Mouse (Mus musculus): Measurements from ENCODE around the gene Lhpp. TPM values are rescaled to one million over a fixed set of nuclear protein-coding genes. Genes with fewer than 3 reads are reported as not detected.

Lhpp gene
- polyA plus RNA-seq, 1 experiment from 2014 or later: 21.0 TPM

DNA sequence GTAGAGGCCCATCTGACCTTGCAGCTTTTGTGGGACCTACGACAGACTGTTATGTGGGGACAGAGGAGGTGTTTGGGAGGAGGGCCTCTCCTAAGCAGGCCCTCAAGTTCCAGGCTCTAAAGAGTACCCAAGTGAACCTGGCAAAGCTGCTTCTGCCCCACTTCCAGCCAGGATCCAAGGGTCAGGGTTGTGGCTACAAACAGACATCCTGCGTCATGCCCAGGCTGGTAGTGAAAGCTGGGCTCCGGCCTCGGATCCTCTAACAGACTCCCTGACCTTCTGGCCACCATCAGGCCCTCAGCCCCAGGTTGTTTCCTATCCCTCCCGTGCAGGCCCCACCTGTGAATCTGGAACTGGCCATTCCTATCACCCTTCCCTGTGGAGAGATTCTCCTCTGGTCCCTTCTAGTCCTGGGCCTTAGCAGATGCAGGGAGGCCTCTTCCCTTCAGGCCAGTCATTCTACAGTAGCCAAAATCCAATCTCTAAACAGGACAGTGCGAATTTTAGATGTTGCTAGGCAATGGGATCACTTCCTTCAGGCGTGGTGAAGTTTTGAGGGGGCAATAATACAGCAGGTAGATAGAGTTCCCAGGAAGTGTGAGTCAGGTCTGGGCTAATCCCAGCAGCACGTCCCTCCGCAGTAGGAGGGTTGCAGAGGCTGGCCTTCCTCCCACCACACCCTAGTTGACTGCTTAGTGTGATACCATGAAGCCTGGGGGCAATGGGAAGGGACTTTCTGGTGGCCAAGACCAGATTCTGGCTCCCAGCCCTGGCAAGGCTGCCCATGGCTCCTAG is 93.3 kb downstream of the Lhpp start:
- H3K27me3 ChIP-seq: no peaks in the 10 kb centered on the region
- no peaks in the 10 kb centered on the region for H3K36me3 ChIP-seq
- no peak overlapping the region for H3K4me3 ChIP-seq (replicated peaks)
- no peak overlapping the region for H3K9ac ChIP-seq (replicated peaks)
- 87% methylated on average over 9 of the region's 9 CpGs for WGBS
- ATAC-seq: no peak
- no peak overlapping the region for H3K27ac ChIP-seq
- H3K4me2 ChIP-seq (replicated peaks): no peak overlapping the region
- no peaks in the 10 kb centered on the region for H3K4me1 ChIP-seq (replicated peaks)
- no peaks in the 10 kb centered on the region for H3K9me3 ChIP-seq

DNA sequence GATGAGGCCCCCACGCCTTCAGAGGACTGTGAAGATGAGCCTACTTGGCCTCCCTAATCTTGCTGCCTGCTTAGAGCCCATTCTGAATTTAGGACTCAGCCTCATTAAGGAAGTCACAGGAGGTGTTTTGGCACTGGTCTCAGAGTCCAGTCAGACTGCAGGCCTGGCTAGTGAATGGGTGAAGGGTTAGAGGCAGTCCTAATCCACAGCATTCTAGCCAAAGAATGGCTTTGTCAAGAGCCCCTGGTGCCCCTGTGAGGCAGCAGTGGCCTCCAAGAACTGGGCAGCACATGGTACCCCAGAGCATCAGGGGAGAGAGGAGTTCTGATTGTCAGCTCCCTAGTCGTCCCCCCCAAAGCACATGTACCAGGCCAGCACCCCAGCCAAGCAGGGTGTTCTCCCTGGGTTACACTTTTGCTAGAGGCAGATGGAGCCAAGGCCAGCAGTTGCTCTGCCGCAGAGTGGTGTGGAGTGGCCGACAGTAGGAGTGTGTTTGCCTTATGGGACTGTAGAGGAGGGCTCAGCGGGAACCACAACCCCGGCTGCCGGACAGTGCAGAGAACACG is 94.0 kb downstream of the Lhpp start:
- no peak overlapping the region for H3K4me2 ChIP-seq (replicated peaks)
- no peak for ATAC-seq
- H3K9ac ChIP-seq (replicated peaks): no peak overlapping the region
- no peak overlapping the region for H3K27ac ChIP-seq
- H3K4me3 ChIP-seq (replicated peaks): no peak overlapping the region
- H3K27me3 ChIP-seq: no peaks in the 10 kb centered on the region
- no peaks in the 10 kb centered on the region for H3K36me3 ChIP-seq
- 93% methylated on average over 8 of the region's 8 CpGs for WGBS
- no peaks in the 10 kb centered on the region for H3K4me1 ChIP-seq (replicated peaks)
- no peaks in the 10 kb centered on the region for H3K9me3 ChIP-seq

DNA sequence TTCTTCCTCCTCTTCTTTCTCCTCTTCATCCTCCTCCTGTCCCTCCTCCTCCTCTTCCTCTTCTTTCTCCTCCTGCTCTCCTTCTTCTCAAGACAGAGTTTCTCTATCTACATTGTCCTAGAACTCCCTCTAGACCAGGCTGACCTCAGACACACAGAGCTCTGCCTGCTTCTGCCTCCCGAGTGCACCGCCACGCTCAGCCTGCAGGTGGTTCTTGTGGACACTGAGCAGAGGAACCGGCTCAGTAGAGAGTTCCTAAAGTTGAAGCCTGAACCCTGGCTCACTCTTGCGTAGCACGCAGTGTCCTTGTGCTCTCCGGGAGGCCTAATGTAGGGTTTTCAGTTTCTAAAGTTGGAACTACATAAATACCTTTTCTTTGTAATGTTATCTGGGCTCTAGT is 94.7 kb downstream of the Lhpp start:
- ATAC-seq: no peak
- no peaks in the 10 kb centered on the region for H3K4me1 ChIP-seq (replicated peaks)

DNA sequence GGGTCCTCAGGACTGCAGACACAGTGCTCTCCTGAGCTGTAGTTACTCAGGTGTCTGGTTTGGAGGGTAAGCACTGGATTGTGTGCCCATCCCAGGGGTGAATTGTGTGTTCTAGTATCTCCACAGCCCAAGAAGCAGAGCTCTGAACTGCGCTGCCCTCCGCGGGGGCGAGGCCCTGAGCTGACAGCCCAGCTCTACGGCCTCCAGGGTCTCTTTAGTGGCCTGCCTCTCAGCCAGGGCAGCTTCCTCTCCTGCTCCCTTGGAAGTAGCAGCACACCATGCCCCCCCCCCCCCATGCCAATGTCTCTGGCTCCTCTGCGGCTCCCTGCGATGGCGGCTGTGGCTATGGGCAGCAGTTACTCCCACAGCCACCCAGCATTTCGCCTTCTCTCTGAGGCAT is 101.1 kb downstream of the Lhpp start:
- H3K4me3 ChIP-seq (replicated peaks): no peak overlapping the region
- H3K36me3 ChIP-seq: peaks cover 26% of the 10 kb centered on the region
- 0 out of 2 replicates have a peak overlapping the region, but pooled peaks have one; percentile 37 for H3K9ac ChIP-seq (replicated peaks)
- H3K4me2 ChIP-seq (replicated peaks): no peak overlapping the region
- no peaks in the 10 kb centered on the region for H3K27me3 ChIP-seq
- no peak overlapping the region for H3K27ac ChIP-seq
- WGBS: 89% methylated on average over 9 of the region's 9 CpGs
- H3K9me3 ChIP-seq: no peaks in the 10 kb centered on the region
- no peak for ATAC-seq
- H3K4me1 ChIP-seq (replicated peaks): peaks cover 36% of the 10 kb centered on the region

More for the DNA sequence above, 94.7 kb downstream of the Lhpp start:
- no peak overlapping the region for H3K4me2 ChIP-seq (replicated peaks)
- H3K4me3 ChIP-seq (replicated peaks): no peak overlapping the region
- no peaks in the 10 kb centered on the region for H3K27me3 ChIP-seq
- no peaks in the 10 kb centered on the region for H3K9me3 ChIP-seq
- H3K36me3 ChIP-seq: no peaks in the 10 kb centered on the region
- no peak overlapping the region for H3K9ac ChIP-seq (replicated peaks)
- no peak overlapping the region for H3K27ac ChIP-seq
- WGBS: 88% methylated on average over 7 of the region's 7 CpGs

DNA sequence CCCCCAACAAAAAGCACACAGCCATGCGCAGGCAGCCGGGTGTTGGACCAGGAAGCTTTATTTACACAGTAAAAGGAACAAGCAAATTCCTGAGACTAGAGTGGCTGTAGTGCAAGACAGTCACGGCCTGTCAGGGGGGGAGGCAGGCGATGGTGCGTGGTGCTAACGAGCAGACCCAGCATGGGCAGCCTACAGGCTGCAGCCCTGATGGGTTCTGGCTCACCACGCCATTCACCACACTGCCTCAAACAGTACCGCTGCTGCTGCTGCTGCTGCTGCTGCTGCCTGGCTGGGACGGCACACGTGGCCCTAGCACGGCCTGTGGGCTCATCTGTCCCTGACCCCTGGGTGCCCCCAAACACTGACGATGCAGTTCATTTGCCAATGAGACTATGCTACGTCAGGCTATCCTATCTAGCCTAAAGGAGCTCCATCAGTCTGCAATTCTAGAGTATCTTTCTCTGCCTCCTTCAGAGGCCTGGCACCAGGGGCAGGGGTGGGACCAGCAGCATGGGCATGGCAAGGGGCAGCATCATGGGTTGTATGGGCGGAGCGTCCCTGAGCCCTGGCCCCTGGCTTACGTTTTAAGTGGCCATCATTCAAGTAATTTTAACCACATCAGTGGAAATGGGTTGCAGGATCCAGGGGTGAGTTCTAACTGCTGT is 101.7 kb downstream of the Lhpp start:
- H3K36me3 ChIP-seq: peaks cover 26% of the 10 kb centered on the region
- 53% methylated on average over 16 of the region's 16 CpGs for WGBS
- H3K4me3 ChIP-seq (replicated peaks): no peak overlapping the region
- H3K27ac ChIP-seq: no peak overlapping the region
- ATAC-seq: peak; percentile 59
- peaks cover 36% of the 10 kb centered on the region for H3K4me1 ChIP-seq (replicated peaks)
- no peak overlapping the region for H3K4me2 ChIP-seq (replicated peaks)
- H3K9me3 ChIP-seq: no peaks in the 10 kb centered on the region
- 0 out of 2 replicates have a peak overlapping the region, but pooled peaks have one; percentile 37 for H3K9ac ChIP-seq (replicated peaks)
- no peaks in the 10 kb centered on the region for H3K27me3 ChIP-seq

DNA sequence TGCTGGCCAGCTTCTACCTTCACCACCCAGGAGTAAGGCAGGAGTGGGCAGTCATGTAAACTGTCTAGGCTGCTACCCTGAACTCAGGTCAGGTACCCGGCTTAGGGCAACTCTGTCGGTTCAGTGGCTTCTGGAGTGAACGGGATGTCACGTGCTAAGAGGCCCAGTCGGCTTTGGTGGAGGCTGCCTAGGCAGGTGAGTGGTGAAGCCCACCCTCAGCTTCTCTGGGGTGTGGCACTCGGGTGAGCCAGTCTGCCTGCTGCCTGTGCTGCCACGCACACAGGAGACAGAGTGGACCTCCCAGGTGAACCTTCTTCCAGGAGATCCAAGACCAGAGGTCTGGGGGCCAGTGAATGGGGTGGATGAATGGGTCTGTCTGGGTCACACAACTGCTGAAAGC is 102.5 kb downstream of the Lhpp start:
- no peak overlapping the region for H3K4me2 ChIP-seq (replicated peaks)
- H3K4me3 ChIP-seq (replicated peaks): no peak overlapping the region
- no peaks in the 10 kb centered on the region for H3K9me3 ChIP-seq
- H3K36me3 ChIP-seq: peaks cover 26% of the 10 kb centered on the region
- H3K27me3 ChIP-seq: no peaks in the 10 kb centered on the region
- H3K9ac ChIP-seq (replicated peaks): no peak overlapping the region
- no peak overlapping the region for H3K27ac ChIP-seq
- H3K4me1 ChIP-seq (replicated peaks): peaks cover 39% of the 10 kb centered on the region
- WGBS: 84% methylated on average over 7 of the region's 7 CpGs
- ATAC-seq: no peak

DNA sequence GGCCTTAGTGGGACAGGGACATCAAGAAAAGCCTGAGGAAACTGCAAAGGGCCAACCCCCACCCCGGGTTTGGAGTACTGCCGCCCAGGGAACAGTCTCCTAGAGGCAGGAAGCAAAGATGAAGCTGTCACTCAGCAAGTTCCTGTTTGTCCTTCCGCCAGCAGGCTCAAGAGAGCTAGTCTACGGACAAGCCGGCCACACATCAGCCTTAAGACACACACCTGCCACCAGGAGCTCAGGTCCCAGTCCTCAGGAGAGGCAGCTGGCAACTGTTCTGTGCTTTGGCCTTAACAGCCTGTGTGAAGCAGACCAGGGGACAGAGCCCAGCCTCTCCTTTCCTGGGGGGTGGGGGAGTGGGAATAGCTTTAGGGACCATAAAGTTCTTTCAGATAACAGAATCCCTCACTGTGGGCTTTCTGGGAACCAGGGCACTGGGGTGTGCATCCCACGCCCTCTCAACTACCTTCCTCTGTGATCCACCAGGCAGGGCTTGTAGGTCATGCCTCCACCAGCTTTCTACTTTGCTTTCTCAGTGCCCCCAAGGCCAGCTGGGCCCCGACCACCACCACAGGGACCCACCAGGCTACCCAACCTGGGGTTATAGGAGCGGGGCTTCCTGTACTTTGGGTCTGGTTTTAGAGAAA is 103.2 kb downstream of the Lhpp start:
- no peak overlapping the region for H3K4me3 ChIP-seq (replicated peaks)
- H3K9me3 ChIP-seq: no peaks in the 10 kb centered on the region
- 80% methylated on average over 8 of the region's 8 CpGs for WGBS
- H3K27ac ChIP-seq: no peak overlapping the region; the same call in 1 of the 2 replicates
- no peak for ATAC-seq
- H3K4me2 ChIP-seq (replicated peaks): no peak overlapping the region
- no peaks in the 10 kb centered on the region for H3K27me3 ChIP-seq
- peaks cover 44% of the 10 kb centered on the region for H3K4me1 ChIP-seq (replicated peaks)
- H3K36me3 ChIP-seq: peaks cover 26% of the 10 kb centered on the region
- no peak overlapping the region for H3K9ac ChIP-seq (replicated peaks)

DNA sequence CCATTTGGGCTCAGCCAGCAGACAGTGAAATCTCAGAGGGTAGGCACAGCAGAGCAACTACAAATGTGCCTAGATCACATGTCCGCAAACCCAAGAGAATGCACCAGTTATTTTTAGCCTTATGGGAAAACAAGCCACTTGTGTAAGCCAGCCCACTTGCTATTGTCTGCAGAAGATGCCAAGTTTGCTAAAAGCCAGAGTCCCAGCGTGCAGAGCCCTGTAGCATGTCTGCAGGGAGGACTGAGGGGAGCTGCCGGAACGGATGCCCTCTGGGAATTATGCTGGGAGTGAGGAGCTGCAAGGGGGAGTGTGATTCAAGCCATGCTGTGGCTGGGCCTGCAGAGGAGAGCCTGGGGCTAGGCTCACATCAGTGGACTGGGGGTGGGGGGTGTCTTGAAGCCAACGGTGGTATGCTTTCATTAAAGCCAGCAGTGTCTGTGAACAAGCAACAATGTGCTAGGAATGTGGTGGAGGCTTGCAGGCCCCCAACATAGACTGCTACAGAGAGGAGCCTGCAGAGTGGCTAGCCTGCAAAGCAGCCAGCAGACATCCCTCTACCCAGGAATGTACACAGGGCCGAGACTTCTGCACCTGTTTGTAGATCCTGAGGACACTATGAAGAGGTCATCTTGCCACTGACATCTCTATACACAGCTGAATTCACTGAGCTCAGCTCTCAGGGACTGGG is 103.9 kb downstream of the Lhpp start:
- Histone ChIP-seq H3K9ac (replicated peaks) (peak overlapping the region; percentile 7; the same call in 1 of the 2 replicates), H3K4me3 (replicated peaks) (no peak overlapping the region), H3K27ac (peak overlapping the region; percentile 67), H3K4me2 (replicated peaks) (no peak overlapping the region), H3K27me3 (no peaks in the 10 kb centered on the region), H3K4me1 (replicated peaks) (peaks cover 44% of the 10 kb centered on the region), H3K9me3 (no peaks in the 10 kb centered on the region), H3K36me3 (peaks cover 26% of the 10 kb centered on the region)
- WGBS: 48% methylated on average over 6 of the region's 6 CpGs
- 0 out of 2 replicates have a peak, but pooled peaks have one; percentile 47 for ATAC-seq

DNA sequence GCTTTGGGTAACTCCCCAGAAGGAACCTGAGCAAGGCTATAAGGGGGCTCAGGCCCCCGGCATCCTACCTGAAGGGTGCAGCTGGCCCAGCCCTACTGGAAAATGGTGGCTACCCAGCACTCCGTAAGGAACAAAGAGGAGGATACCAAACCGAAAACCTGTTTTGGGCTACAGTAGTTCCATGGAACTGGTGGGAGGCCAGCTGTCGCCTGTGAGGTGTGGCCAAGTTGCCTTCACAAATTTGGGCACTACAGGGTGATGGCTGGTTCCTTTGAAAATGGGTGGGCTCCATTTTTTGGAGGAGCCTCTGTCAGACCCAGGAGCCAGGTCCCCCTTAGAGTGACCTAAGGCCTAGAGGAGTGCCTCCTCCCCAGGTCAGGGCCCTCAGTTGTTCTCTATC is 104.8 kb downstream of the Lhpp start:
- H3K4me1 ChIP-seq (replicated peaks): peaks cover 46% of the 10 kb centered on the region

DNA sequence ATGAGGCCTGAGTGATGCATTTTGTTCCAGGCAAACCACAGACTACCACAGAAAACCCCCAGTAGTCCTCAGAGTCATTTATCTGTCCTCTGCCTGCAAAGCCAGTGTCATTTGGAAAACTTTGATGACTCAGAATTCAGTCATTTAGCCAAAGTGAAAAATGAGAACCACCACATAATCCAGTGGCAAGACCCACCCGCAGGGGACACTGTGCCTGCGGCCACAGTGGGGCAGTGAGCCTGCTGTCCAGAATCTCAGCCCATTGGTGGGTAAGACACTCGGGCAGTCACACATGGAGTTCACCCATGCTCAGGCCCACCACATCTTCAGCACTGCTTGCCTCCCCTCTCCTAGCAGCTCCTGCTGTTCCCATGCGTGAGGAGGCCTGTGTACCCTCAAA is 109.1 kb downstream of the Lhpp start:
- Histone ChIP-seq H3K9ac (replicated peaks) (no peak overlapping the region), H3K9me3 (no peaks in the 10 kb centered on the region), H3K27me3 (no peaks in the 10 kb centered on the region), H3K4me1 (replicated peaks) (peaks cover 36% of the 10 kb centered on the region), H3K4me2 (replicated peaks) (no peak overlapping the region), H3K27ac (no peak overlapping the region), H3K4me3 (replicated peaks) (no peak overlapping the region), H3K36me3 (peaks cover 15% of the 10 kb centered on the region)
- 88% methylated on average over 4 of the region's 4 CpGs for WGBS
- ATAC-seq: no peak

More for the DNA sequence above, 104.8 kb downstream of the Lhpp start:
- H3K27ac ChIP-seq: peak overlapping the region; percentile 67; the same call in 1 of the 2 replicates
- H3K36me3 ChIP-seq: peaks cover 26% of the 10 kb centered on the region
- H3K27me3 ChIP-seq: no peaks in the 10 kb centered on the region
- H3K9ac ChIP-seq (replicated peaks): no peak overlapping the region
- H3K4me3 ChIP-seq (replicated peaks): no peak overlapping the region
- H3K9me3 ChIP-seq: no peaks in the 10 kb centered on the region
- WGBS: 98% methylated on average over 4 of the region's 4 CpGs
- H3K4me2 ChIP-seq (replicated peaks): no peak overlapping the region
- no peak for ATAC-seq

DNA sequence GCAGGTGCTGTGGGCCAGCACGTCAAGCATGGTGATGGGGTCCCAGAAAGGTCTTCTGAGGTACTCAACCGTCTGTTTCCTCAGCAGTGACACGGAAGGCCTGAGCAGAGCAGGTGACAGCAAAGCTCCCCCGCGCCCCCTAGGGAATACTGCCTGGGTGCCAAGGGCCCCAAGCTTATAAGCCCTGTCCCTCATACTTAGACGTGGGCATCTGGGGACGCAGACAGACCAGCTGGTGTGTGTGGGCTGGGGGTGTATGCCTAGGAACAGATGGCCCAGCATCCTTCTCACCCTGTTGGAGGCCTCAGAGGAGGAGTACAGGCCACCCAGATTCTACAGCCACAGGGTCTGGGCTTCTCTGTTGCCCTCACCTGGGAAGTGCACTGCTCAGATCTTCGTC is 110.1 kb downstream of the Lhpp start:
- WGBS: 66% methylated on average over 8 of the region's 8 CpGs
- Histone ChIP-seq H3K4me3 (replicated peaks) (no peak overlapping the region), H3K9me3 (no peaks in the 10 kb centered on the region), H3K27ac (0 out of 2 replicates have a peak overlapping the region, but pooled peaks have one; percentile 14), H3K9ac (replicated peaks) (no peak overlapping the region), H3K27me3 (no peaks in the 10 kb centered on the region), H3K4me1 (replicated peaks) (peaks cover 29% of the 10 kb centered on the region), H3K4me2 (replicated peaks) (no peak overlapping the region), H3K36me3 (peaks cover 5% of the 10 kb centered on the region)
- ATAC-seq: no peak
